Mouse (Mus musculus): ENCODE data around the gene Pik3r2. TPM values are rescaled to one million over a fixed set of nuclear protein-coding genes. Genes with fewer than 3 reads are reported as not detected.

The Pik3r2 gene
- polyA plus RNA-seq, 1 experiment from 2014 or later, result 21.5 TPM

GRCm38 (mm10) chr8:70760775-70761406 lies 15.6 kb downstream of the Pik3r2 start, which contains the start of gene Mpv17l2:
Mpv17l2 (minus strand) TSS chr8:70760946.
- peak within 1 kb of the TSS; percentile 74 for H3K4me3 ChIP-seq (ENCODE audit: low read depth, low read length)
- H3K4me1 ChIP-seq (ENCODE audit: control insufficient read depth, insufficient read depth, low read length), result peaks cover 20% of the 10 kb centered on the region
- peak within 1 kb of the TSS; percentile 75 for H3K27ac ChIP-seq (ENCODE audit: low read depth, low read length)
- H3K4me2 ChIP-seq, result peak within 1 kb of the TSS; percentile 99
- H3K36me3 ChIP-seq (ENCODE audit: control insufficient read depth, insufficient read depth, low read length), result peaks cover 3% of the 10 kb centered on the region; the same call in 1 of the 2 replicates
- H3K9me3 ChIP-seq (replicated peaks; ENCODE audit: control insufficient read depth, low read length), result no peaks in the 10 kb centered on the region
- ATAC-seq (replicated peaks; ENCODE audit: insufficient number of reproducible peaks, low FRiP score, low TSS enrichment), result peak; percentile 92
- H3K27me3 ChIP-seq (ENCODE audit: control insufficient read depth, insufficient read depth, low read length), result 0 out of 2 replicates have a peak, but pooled peaks cover 4% of the 10 kb centered on the region
- 1% methylated on average over 55 of the region's 55 CpGs for WGBS (ENCODE audit: insufficient replicate concordance)
- peak within 1 kb of the TSS; percentile 84 for H3K9ac ChIP-seq (ENCODE audit: low read depth, low read length)

- Histone ChIP-seq H3K4me1 (ENCODE audit: control insufficient read depth, insufficient read depth, low read length) (peaks cover 16% of the 10 kb centered on the region; the same call in 1 of the 2 replicates), H3K4me3 (ENCODE audit: low read depth, low read length) (peak overlapping the region; percentile 74), H3K27me3 (ENCODE audit: control insufficient read depth, insufficient read depth, low read length) (0 out of 2 replicates have a peak, but pooled peaks cover 4% of the 10 kb centered on the region), H3K9ac (ENCODE audit: low read depth, low read length) (peak overlapping the region; percentile 84), H3K36me3 (ENCODE audit: control insufficient read depth, insufficient read depth, low read length) (peaks cover 3% of the 10 kb centered on the region; the same call in 1 of the 2 replicates), H3K4me2 (peak overlapping the region; percentile 99), H3K27ac (ENCODE audit: low read depth, low read length) (peak overlapping the region; percentile 73), H3K9me3 (replicated peaks; ENCODE audit: control insufficient read depth, low read length) (no peaks in the 10 kb centered on the region)
- ATAC-seq (replicated peaks; ENCODE audit: insufficient number of reproducible peaks, low FRiP score, low TSS enrichment), result no peak
- 2% methylated on average over 20 of the region's 22 CpGs for WGBS (ENCODE audit: insufficient replicate concordance)
Observed at GRCm38 (mm10) chr8:70760350-70760749, 16.2 kb downstream of the Pik3r2 start.

- no peak for ATAC-seq (replicated peaks; ENCODE audit: insufficient number of reproducible peaks, low FRiP score, low TSS enrichment)
- Histone ChIP-seq H3K4me1 (ENCODE audit: control insufficient read depth, insufficient read depth, low read length) (peaks cover 12% of the 10 kb centered on the region; the same call in 1 of the 2 replicates), H3K27me3 (ENCODE audit: control insufficient read depth, insufficient read depth, low read length) (0 out of 2 replicates have a peak, but pooled peaks cover 4% of the 10 kb centered on the region), H3K36me3 (ENCODE audit: control insufficient read depth, insufficient read depth, low read length) (peaks cover 3% of the 10 kb centered on the region; the same call in 1 of the 2 replicates), H3K9me3 (replicated peaks; ENCODE audit: control insufficient read depth, low read length) (no peaks in the 10 kb centered on the region), H3K4me3 (ENCODE audit: low read depth, low read length) (no peak overlapping the region), H3K9ac (ENCODE audit: low read depth, low read length) (no peak overlapping the region), H3K27ac (ENCODE audit: low read depth, low read length) (no peak overlapping the region), H3K4me2 (peak overlapping the region; percentile 14)
- WGBS (ENCODE audit: insufficient replicate concordance), result 68% methylated on average over 19 of the region's 19 CpGs
Observed at GRCm38 (mm10) chr8:70758616-70759561, 17.6 kb downstream of the Pik3r2 start.

GRCm38 (mm10) chr8:70758308-70758615 lies 18.3 kb downstream of the Pik3r2 start:
- peaks cover 3% of the 10 kb centered on the region; the same call in 1 of the 2 replicates for H3K36me3 ChIP-seq (ENCODE audit: control insufficient read depth, insufficient read depth, low read length)
- 87% methylated on average over 7 of the region's 7 CpGs for WGBS (ENCODE audit: insufficient replicate concordance)
- H3K4me3 ChIP-seq (ENCODE audit: low read depth, low read length), result no peak overlapping the region
- H3K4me1 ChIP-seq (ENCODE audit: control insufficient read depth, insufficient read depth, low read length), result peaks cover 14% of the 10 kb centered on the region; the same call in 1 of the 2 replicates
- 0 out of 2 replicates have a peak, but pooled peaks cover 4% of the 10 kb centered on the region for H3K27me3 ChIP-seq (ENCODE audit: control insufficient read depth, insufficient read depth, low read length)
- H3K9me3 ChIP-seq (replicated peaks; ENCODE audit: control insufficient read depth, low read length), result no peaks in the 10 kb centered on the region
- H3K4me2 ChIP-seq, result no peak overlapping the region
- H3K27ac ChIP-seq (ENCODE audit: low read depth, low read length), result no peak overlapping the region
- H3K9ac ChIP-seq (ENCODE audit: low read depth, low read length), result no peak overlapping the region
- no peak for ATAC-seq (replicated peaks; ENCODE audit: insufficient number of reproducible peaks, low FRiP score, low TSS enrichment)

- Histone ChIP-seq H3K9me3 (replicated peaks; ENCODE audit: control insufficient read depth, low read length) (no peaks in the 10 kb centered on the region), H3K4me2 (no peak overlapping the region), H3K4me3 (ENCODE audit: low read depth, low read length) (no peak overlapping the region), H3K4me1 (ENCODE audit: control insufficient read depth, insufficient read depth, low read length) (peaks cover 16% of the 10 kb centered on the region; the same call in 1 of the 2 replicates), H3K36me3 (ENCODE audit: control insufficient read depth, insufficient read depth, low read length) (peaks cover 3% of the 10 kb centered on the region; the same call in 1 of the 2 replicates), H3K27me3 (ENCODE audit: control insufficient read depth, insufficient read depth, low read length) (0 out of 2 replicates have a peak, but pooled peaks cover 4% of the 10 kb centered on the region), H3K27ac (ENCODE audit: low read depth, low read length) (no peak overlapping the region), H3K9ac (ENCODE audit: low read depth, low read length) (no peak overlapping the region)
- ATAC-seq (replicated peaks; ENCODE audit: insufficient number of reproducible peaks, low FRiP score, low TSS enrichment), result no peak
- WGBS (ENCODE audit: insufficient replicate concordance), result 72% methylated on average over 22 of the region's 22 CpGs
Observed at GRCm38 (mm10) chr8:70757523-70758307, 18.8 kb downstream of the Pik3r2 start.

- Histone ChIP-seq H3K27ac (ENCODE audit: low read depth, low read length) (no peak overlapping the region), H3K4me2 (no peak overlapping the region), H3K36me3 (ENCODE audit: control insufficient read depth, insufficient read depth, low read length) (peaks cover 3% of the 10 kb centered on the region; the same call in 1 of the 2 replicates), H3K27me3 (ENCODE audit: control insufficient read depth, insufficient read depth, low read length) (0 out of 2 replicates have a peak, but pooled peaks cover 4% of the 10 kb centered on the region), H3K9me3 (replicated peaks; ENCODE audit: control insufficient read depth, low read length) (no peaks in the 10 kb centered on the region), H3K4me1 (ENCODE audit: control insufficient read depth, insufficient read depth, low read length) (peaks cover 13% of the 10 kb centered on the region; the same call in 1 of the 2 replicates), H3K4me3 (ENCODE audit: low read depth, low read length) (no peak overlapping the region), H3K9ac (ENCODE audit: low read depth, low read length) (no peak overlapping the region)
- ATAC-seq (replicated peaks; ENCODE audit: insufficient number of reproducible peaks, low FRiP score, low TSS enrichment), result no peak
- 90% methylated on average over 6 of the region's 6 CpGs for WGBS (ENCODE audit: insufficient replicate concordance)
Observed at GRCm38 (mm10) chr8:70756476-70757040, 20.0 kb downstream of the Pik3r2 start.

GRCm38 (mm10) chr8:70755661-70756475 lies 20.6 kb downstream of the Pik3r2 start:
- H3K27me3 ChIP-seq (ENCODE audit: control insufficient read depth, insufficient read depth, low read length), result 0 out of 2 replicates have a peak, but pooled peaks cover 4% of the 10 kb centered on the region
- no peak overlapping the region for H3K9ac ChIP-seq (ENCODE audit: low read depth, low read length)
- H3K4me1 ChIP-seq (ENCODE audit: control insufficient read depth, insufficient read depth, low read length), result peaks cover 9% of the 10 kb centered on the region; the same call in 1 of the 2 replicates
- WGBS (ENCODE audit: insufficient replicate concordance), result 79% methylated on average over 24 of the region's 24 CpGs
- H3K9me3 ChIP-seq (replicated peaks; ENCODE audit: control insufficient read depth, low read length), result no peaks in the 10 kb centered on the region
- H3K36me3 ChIP-seq (ENCODE audit: control insufficient read depth, insufficient read depth, low read length), result peaks cover 3% of the 10 kb centered on the region; the same call in 1 of the 2 replicates
- no peak for ATAC-seq (replicated peaks; ENCODE audit: insufficient number of reproducible peaks, low FRiP score, low TSS enrichment)
- H3K27ac ChIP-seq (ENCODE audit: low read depth, low read length), result no peak overlapping the region
- peak overlapping the region; percentile 99 for H3K4me2 ChIP-seq
- peak overlapping the region; percentile 74; the same call in 1 of the 2 replicates for H3K4me3 ChIP-seq (ENCODE audit: low read depth, low read length)
